Mouse (Mus musculus) adrenal gland, adult 18-20 months (tissue): ENCODE measurements around the gene Slc23a4. TPM values are rescaled to one million over a fixed set of nuclear protein-coding genes. Genes with fewer than 3 reads are reported as not detected.

Source experiments
- DNase-seq, 2 experiments: peaks; one replicate each; pipeline ENCODE4 v3.0.0; 2021 to 2022; ENCODE audit warnings: low spot score in 2 of 2
- total RNA-seq, 2 experiments: library from RNA; stranded (reverse); gene quantifications; 1 replicate in 1 of 2; 2 replicates in 1 of 2; pipeline ENCODE4 v1.2.3; 2021

Slc23a4 gene
- total RNA-seq, 2 experiments from 2014 or later, result 0.13 to 0.45 TPM

GRCm38 (mm10) chr6:34959131-34959530, 29.1 kb downstream of the Slc23a4 start:
- DNase-seq, result no peak

- no peak for DNase-seq
Measured at GRCm38 (mm10) chr6:34955862-34956241, 32.4 kb downstream of the Slc23a4 start.

GRCm38 (mm10) chr6:34954926-34955861, 33.0 kb downstream of the Slc23a4 start:
- no peak for DNase-seq

GRCm38 (mm10) chr6:34951956-34952667, 36.1 kb downstream of the Slc23a4 start:
- DNase-seq, result no peak

- DNase-seq, result no peak
Measured at GRCm38 (mm10) chr6:34951518-34951917, 36.7 kb downstream of the Slc23a4 start.

- no peak for DNase-seq
Measured at GRCm38 (mm10) chr6:34948461-34948860, 39.7 kb downstream of the Slc23a4 start.

GRCm38 (mm10) chr6:34946486-34947079, 41.6 kb downstream of the Slc23a4 start:
- no peak for DNase-seq

- DNase-seq, result no peak
Measured at GRCm38 (mm10) chr6:34943499-34943898, 44.7 kb downstream of the Slc23a4 start.

GRCm38 (mm10) chr6:34942446-34942845, 45.8 kb downstream of the Slc23a4 start:
- DNase-seq, result no peak

- no peak for DNase-seq
Measured at GRCm38 (mm10) chr6:34941496-34941895, 46.7 kb downstream of the Slc23a4 start.

GRCm38 (mm10) chr6:34939451-34939850, 48.8 kb downstream of the Slc23a4 start:
- DNase-seq, result no peak

GRCm38 (mm10) chr6:34938929-34939325, 49.3 kb downstream of the Slc23a4 start:
- no peak for DNase-seq

GRCm38 (mm10) chr6:34938280-34938928, 49.8 kb downstream of the Slc23a4 start:
- no peak for DNase-seq

GRCm38 (mm10) chr6:34936743-34937142, 51.5 kb downstream of the Slc23a4 start:
- DNase-seq, result no peak

GRCm38 (mm10) chr6:34932633-34933032, 55.6 kb downstream of the Slc23a4 start:
- no peak for DNase-seq

- no peak for DNase-seq
Measured at GRCm38 (mm10) chr6:34927594-34927993, 60.6 kb downstream of the Slc23a4 start.

- peak; percentile 65 to 74 for DNase-seq
Measured at GRCm38 (mm10) chr6:34927156-34927555, 61.0 kb downstream of the Slc23a4 start.

GRCm38 (mm10) chr6:34921941-34922340, 66.3 kb downstream of the Slc23a4 start:
- DNase-seq, result peak in 1 of 2 experiments; percentile 22

- DNase-seq, result no peak
Measured at GRCm38 (mm10) chr6:34920631-34921030, 67.6 kb downstream of the Slc23a4 start.

- DNase-seq, result no peak
Measured at GRCm38 (mm10) chr6:34919956-34920355, 68.2 kb downstream of the Slc23a4 start, which contains the start of gene Stra8. Gene Stra8, plus strand, starts transcription at chr6:34920163.

- DNase-seq, result no peak
Measured at GRCm38 (mm10) chr6:34919146-34919545, 69.1 kb downstream of the Slc23a4 start.
